Mouse (Mus musculus): ENCODE data around the gene Dhdh. TPM values are rescaled to one million over a fixed set of nuclear protein-coding genes. Genes with fewer than 3 reads are reported as not detected.

The Dhdh gene
- polyA plus RNA-seq, 1 experiment from 2014 or later, result 5.8 TPM

GRCm38 (mm10) chr7:45498427-45498826 lies 9.8 kb upstream of the Dhdh start:
- Histone ChIP-seq H3K4me3 (ENCODE audit: low read depth, low read length) (no peak overlapping the region), H3K4me2 (no peak overlapping the region), H3K36me3 (ENCODE audit: control insufficient read depth, insufficient read depth, low read length) (peaks cover 50% of the 10 kb centered on the region), H3K27ac (ENCODE audit: low read depth, low read length) (no peak overlapping the region), H3K27me3 (replicated peaks; ENCODE audit: control insufficient read depth, insufficient read depth, low read length) (no peaks in the 10 kb centered on the region), H3K9ac (ENCODE audit: low read depth, low read length) (no peak overlapping the region), H3K9me3 (ENCODE audit: control insufficient read depth, low read length) (no peaks in the 10 kb centered on the region), H3K4me1 (replicated peaks; ENCODE audit: control insufficient read depth, insufficient read depth, low read length) (no peaks in the 10 kb centered on the region)
- ATAC-seq (replicated peaks; ENCODE audit: low FRiP score) (no peak), DNase-seq (ENCODE audit: low spot score) (no peak)
- 92% methylated on average over 6 of the region's 6 CpGs for WGBS

GRCm38 (mm10) chr7:45494548-45494947 lies 5.9 kb upstream of the Dhdh start:
- DNase-seq (ENCODE audit: low spot score) (no peak), ATAC-seq (replicated peaks; ENCODE audit: low FRiP score) (no peak)
- Histone ChIP-seq H3K9ac (ENCODE audit: low read depth, low read length) (no peak overlapping the region), H3K4me1 (replicated peaks; ENCODE audit: control insufficient read depth, insufficient read depth, low read length) (peaks cover 19% of the 10 kb centered on the region), H3K27ac (ENCODE audit: low read depth, low read length) (peak overlapping the region; percentile 55; the same call in 1 of the 2 replicates), H3K9me3 (ENCODE audit: control insufficient read depth, low read length) (no peaks in the 10 kb centered on the region), H3K27me3 (replicated peaks; ENCODE audit: control insufficient read depth, insufficient read depth, low read length) (no peaks in the 10 kb centered on the region), H3K36me3 (ENCODE audit: control insufficient read depth, insufficient read depth, low read length) (peaks cover 36% of the 10 kb centered on the region), H3K4me3 (ENCODE audit: low read depth, low read length) (no peak overlapping the region), H3K4me2 (no peak overlapping the region)
- 84% methylated on average over 9 of the region's 9 CpGs for WGBS

GRCm38 (mm10) chr7:45492951-45493350 lies 4.3 kb upstream of the Dhdh start:
- H3K4me2 ChIP-seq, result no peak overlapping the region
- H3K27ac ChIP-seq (ENCODE audit: low read depth, low read length), result no peak overlapping the region
- H3K36me3 ChIP-seq (ENCODE audit: control insufficient read depth, insufficient read depth, low read length), result peaks cover 27% of the 10 kb centered on the region
- no peak overlapping the region for H3K9ac ChIP-seq (ENCODE audit: low read depth, low read length)
- H3K4me3 ChIP-seq (ENCODE audit: low read depth, low read length), result no peak overlapping the region
- no peaks in the 10 kb centered on the region for H3K9me3 ChIP-seq (ENCODE audit: control insufficient read depth, low read length)
- WGBS, result 93% methylated on average over 5 of the region's 5 CpGs
- peaks cover 28% of the 10 kb centered on the region for H3K4me1 ChIP-seq (replicated peaks; ENCODE audit: control insufficient read depth, insufficient read depth, low read length)
- no peaks in the 10 kb centered on the region for H3K27me3 ChIP-seq (replicated peaks; ENCODE audit: control insufficient read depth, insufficient read depth, low read length)
- DNase-seq (ENCODE audit: low spot score) (no peak), ATAC-seq (replicated peaks; ENCODE audit: low FRiP score) (no peak)

- Histone ChIP-seq H3K27me3 (replicated peaks; ENCODE audit: control insufficient read depth, insufficient read depth, low read length) (no peaks in the 10 kb centered on the region), H3K4me2 (no peak overlapping the region), H3K9me3 (ENCODE audit: control insufficient read depth, low read length) (no peaks in the 10 kb centered on the region), H3K36me3 (ENCODE audit: control insufficient read depth, insufficient read depth, low read length) (peaks cover 27% of the 10 kb centered on the region), H3K4me1 (replicated peaks; ENCODE audit: control insufficient read depth, insufficient read depth, low read length) (peaks cover 31% of the 10 kb centered on the region), H3K9ac (ENCODE audit: low read depth, low read length) (no peak overlapping the region), H3K27ac (ENCODE audit: low read depth, low read length) (no peak overlapping the region), H3K4me3 (ENCODE audit: low read depth, low read length) (no peak overlapping the region)
- DNase-seq (ENCODE audit: low spot score) (no peak), ATAC-seq (replicated peaks; ENCODE audit: low FRiP score) (no peak)
- WGBS, result 94% methylated on average over 8 of the region's 8 CpGs
These were observed 3.7 kb upstream of the Dhdh start for GRCm38 (mm10) chr7:45492225-45492844.

GRCm38 (mm10) chr7:45491264-45491663 lies 2.7 kb upstream of the Dhdh start:
- no peak for DNase-seq (ENCODE audit: low spot score)
- Histone ChIP-seq H3K4me3 (ENCODE audit: low read depth, low read length) (no peak overlapping the region), H3K27ac (ENCODE audit: low read depth, low read length) (peak overlapping the region; percentile 71), H3K4me2 (peak overlapping the region; percentile 58), H3K9me3 (ENCODE audit: control insufficient read depth, low read length) (no peaks in the 10 kb centered on the region), H3K27me3 (replicated peaks; ENCODE audit: control insufficient read depth, insufficient read depth, low read length) (no peaks in the 10 kb centered on the region), H3K36me3 (ENCODE audit: control insufficient read depth, insufficient read depth, low read length) (peaks cover 24% of the 10 kb centered on the region), H3K9ac (ENCODE audit: low read depth, low read length) (0 out of 2 replicates have a peak overlapping the region, but pooled peaks have one; percentile 16), H3K4me1 (replicated peaks; ENCODE audit: control insufficient read depth, insufficient read depth, low read length) (peaks cover 41% of the 10 kb centered on the region)
- WGBS, result 18% methylated on average over 3 of the region's 3 CpGs
- peak; percentile 59; the same call in 1 of the 2 replicates for ATAC-seq (replicated peaks; ENCODE audit: low FRiP score)

GRCm38 (mm10) chr7:45490822-45491221 lies 2.2 kb upstream of the Dhdh start:
- 0 out of 2 replicates have a peak overlapping the region, but pooled peaks have one; percentile 16 for H3K9ac ChIP-seq (ENCODE audit: low read depth, low read length)
- H3K9me3 ChIP-seq (ENCODE audit: control insufficient read depth, low read length), result no peaks in the 10 kb centered on the region
- H3K27ac ChIP-seq (ENCODE audit: low read depth, low read length), result peak overlapping the region; percentile 71
- ATAC-seq (replicated peaks; ENCODE audit: low FRiP score) (no peak), DNase-seq (ENCODE audit: low spot score) (peak; percentile 55)
- H3K4me3 ChIP-seq (ENCODE audit: low read depth, low read length), result no peak overlapping the region
- 43% methylated on average over 9 of the region's 9 CpGs for WGBS
- H3K36me3 ChIP-seq (ENCODE audit: control insufficient read depth, insufficient read depth, low read length), result peaks cover 24% of the 10 kb centered on the region
- H3K27me3 ChIP-seq (replicated peaks; ENCODE audit: control insufficient read depth, insufficient read depth, low read length), result no peaks in the 10 kb centered on the region
- peak overlapping the region; percentile 58 for H3K4me2 ChIP-seq
- peaks cover 43% of the 10 kb centered on the region for H3K4me1 ChIP-seq (replicated peaks; ENCODE audit: control insufficient read depth, insufficient read depth, low read length)

GRCm38 (mm10) chr7:45489578-45489977 lies 973 bp upstream of the Dhdh start:
- H3K9ac ChIP-seq (ENCODE audit: low read depth, low read length), result no peak overlapping the region
- H3K4me1 ChIP-seq (replicated peaks; ENCODE audit: control insufficient read depth, insufficient read depth, low read length), result peaks cover 43% of the 10 kb centered on the region
- ATAC-seq (replicated peaks; ENCODE audit: low FRiP score), result peak; percentile 35
- no peaks in the 10 kb centered on the region for H3K27me3 ChIP-seq (replicated peaks; ENCODE audit: control insufficient read depth, insufficient read depth, low read length)
- WGBS, result 46% methylated on average over 7 of the region's 7 CpGs
- 0 out of 2 replicates have a peak overlapping the region, but pooled peaks have one; percentile 5 for H3K27ac ChIP-seq (ENCODE audit: low read depth, low read length)
- H3K9me3 ChIP-seq (ENCODE audit: control insufficient read depth, low read length), result no peaks in the 10 kb centered on the region
- DNase-seq (ENCODE audit: low spot score), result no peak
- no peak overlapping the region for H3K4me3 ChIP-seq (ENCODE audit: low read depth, low read length)
- H3K4me2 ChIP-seq, result peak overlapping the region; percentile 73
- H3K36me3 ChIP-seq (ENCODE audit: control insufficient read depth, insufficient read depth, low read length), result peaks cover 16% of the 10 kb centered on the region

- Histone ChIP-seq H3K27me3 (replicated peaks; ENCODE audit: control insufficient read depth, insufficient read depth, low read length) (no peaks in the 10 kb centered on the region), H3K36me3 (ENCODE audit: control insufficient read depth, insufficient read depth, low read length) (0 out of 2 replicates have a peak, but pooled peaks cover under 1% of the 10 kb centered on the region), H3K4me3 (ENCODE audit: low read depth, low read length) (peak overlapping the region; percentile 52), H3K27ac (ENCODE audit: low read depth, low read length) (peak overlapping the region; percentile 60; the same call in 1 of the 2 replicates), H3K4me1 (replicated peaks; ENCODE audit: control insufficient read depth, insufficient read depth, low read length) (peaks cover 43% of the 10 kb centered on the region), H3K9ac (ENCODE audit: low read depth, low read length) (peak overlapping the region; percentile 68), H3K9me3 (ENCODE audit: control insufficient read depth, low read length) (no peaks in the 10 kb centered on the region), H3K4me2 (peak overlapping the region; percentile 73)
- no peak for ATAC-seq (replicated peaks; ENCODE audit: low FRiP score)
- 34% methylated on average over 11 of the region's 11 CpGs for WGBS
- DNase-seq (ENCODE audit: low spot score), result no peak
These were observed 728 bp downstream of the Dhdh start for GRCm38 (mm10) chr7:45487861-45488292.

Measured in liver, embryonic 11.5 days (tissue).